9 mouse cellular contexts compared by ENCODE assay signal in genomic region chr4:55005521-55005969, GRCm38 (mm10).
DNase-seq lines count a peak whose midpoint lies in the region; ATAC-seq and TF ChIP-seq lines count a peak whose summit lies in the region.
"Had no signal": no experiment of that assay in that cellular context is flagged by ENCODE, and none has a peak within 500 bp of the region (broad histone marks: within the 10 kb centered on the region; RNA-seq: fewer than 3 reads in every experiment).

No protein-coding gene starts in this region.

- no peak for TF ChIP-seq POLR2A in embryonic fibroblast, embryonic 13.5 days (IDR thresholded peaks at IDR 0.05; ENCODE audit: low read depth, low read length)
- no peak for TF ChIP-seq POLR2A in thymus, adult 2 months (IDR thresholded peaks at IDR 0.05; ENCODE audit: control insufficient read depth, extremely low read depth, insufficient read depth, low read length, poor library complexity)

- no peak overlapping the region for H3K4me3 ChIP-seq in embryonic fibroblast, embryonic 13.5 days (ENCODE audit: insufficient read depth, low read length)
- peak overlapping the region; percentile 14 for H3K4me3 ChIP-seq in lung, embryonic 16.5 days (ENCODE audit: low read length)
- H3K4me3 ChIP-seq in thymus, adult 2 months (ENCODE audit: control insufficient read depth, insufficient read depth, low read length), result no peak overlapping the region

- H3K4me2 ChIP-seq in lung, embryonic 16.5 days (ENCODE audit: low read depth, low read length), result peak overlapping the region; percentile 44

- TF ChIP-seq CTCF in embryonic fibroblast, embryonic 13.5 days (IDR thresholded peaks at IDR 0.05; ENCODE audit: borderline replicate concordance, insufficient read depth, low read length), result no peak
- no peak for TF ChIP-seq CTCF in thymus, adult 2 months (IDR thresholded peaks at IDR 0.05; ENCODE audit: borderline replicate concordance, control insufficient read depth, extremely low read depth, insufficient read depth, low read length, poor library complexity)

- peaks cover 14% of the 10 kb centered on the region for H3K4me1 ChIP-seq in embryonic fibroblast, embryonic 13.5 days (ENCODE audit: control insufficient read depth, insufficient read depth, low read length)
- peaks cover 39% of the 10 kb centered on the region for H3K4me1 ChIP-seq in lung, embryonic 16.5 days (replicated peaks; ENCODE audit: control insufficient read depth, insufficient read depth, low read length)
- 0 out of 2 replicates have a peak, but pooled peaks cover 3% of the 10 kb centered on the region for H3K4me1 ChIP-seq in thymus, adult 2 months (replicated peaks; ENCODE audit: control insufficient read depth, insufficient read depth, low read length)

- DNase-seq in urinary bladder, postnatal 14 days (ENCODE audit: low spot score), result peak; percentile 31
- DNase-seq in urinary bladder, postnatal 25 days (ENCODE audit: low spot score), result no peak
- DNase-seq in heart, postnatal 4 days, result peak; percentile 53
- peak; percentile 45 for DNase-seq in left cerebral cortex, adult 11 months (ENCODE audit: low spot score)
- DNase-seq in ovary, postnatal 36 days (ENCODE audit: low spot score), result peak; percentile 37
- DNase-seq in thymus, adult 2 months, result no peak

- H3K36me3 ChIP-seq in lung, embryonic 16.5 days (ENCODE audit: control insufficient read depth, insufficient read depth, low read length), result peaks cover 26% of the 10 kb centered on the region
- no peaks in the 10 kb centered on the region for H3K36me3 ChIP-seq in thymus, adult 2 months (ENCODE audit: control insufficient read depth, insufficient read depth, low read length)
- H3K36me3 ChIP-seq: G1E had no signal

- no peaks in the 10 kb centered on the region for H3K27me3 ChIP-seq in lung, embryonic 16.5 days (ENCODE audit: control insufficient read depth, insufficient read depth, low read depth, low read length)
- no peaks in the 10 kb centered on the region for H3K27me3 ChIP-seq in thymus, adult 2 months (ENCODE audit: control insufficient read depth, insufficient read depth, low read length)

- H3K9ac ChIP-seq in lung, embryonic 16.5 days (ENCODE audit: low read length), result peak overlapping the region; percentile 50

- peak overlapping the region; percentile 72 for H3K27ac ChIP-seq in embryonic fibroblast, embryonic 13.5 days (ENCODE audit: insufficient read depth, low read length)
- peak overlapping the region; percentile 88 for H3K27ac ChIP-seq in lung, embryonic 16.5 days (ENCODE audit: low read length)
- no peak overlapping the region; the same call in 1 of the 2 replicates for H3K27ac ChIP-seq in thymus, adult 2 months (ENCODE audit: control insufficient read depth, insufficient read depth, low read length)

- H3K9me3 ChIP-seq in lung, embryonic 16.5 days (ENCODE audit: control insufficient read depth, low read length), result no peaks in the 10 kb centered on the region

- 12% methylated on average over 9 of the region's 9 CpGs for WGBS in lung, embryonic 16.5 days
- WGBS in thymus, adult 2 months, result 65% methylated on average over 9 of the region's 9 CpGs

- ATAC-seq in lung, embryonic 16.5 days (ENCODE audit: low read depth), result peak; percentile 89

Comparison
In these comparisons a context has a peak if more than half of its experiments do, and no peak if none do; other contexts are left out.
1. DNase-seq: peak in urinary bladder, postnatal 14 days (single experiment), heart, postnatal 4 days (single experiment), left cerebral cortex, adult 11 months (single experiment) and ovary, postnatal 36 days (single experiment); none in urinary bladder, postnatal 25 days (single experiment) and thymus, adult 2 months (single experiment).